Mouse (Mus musculus) layer of hippocampus, adult 9-10 months (tissue): ENCODE results near the gene Cryl1.

Experiments used
- DNase-seq: peaks from one replicate; pipeline ENCODE4 v3.0.0; 2022; ENCODE audit warnings: low spot score

Gene Cryl1

DNA sequence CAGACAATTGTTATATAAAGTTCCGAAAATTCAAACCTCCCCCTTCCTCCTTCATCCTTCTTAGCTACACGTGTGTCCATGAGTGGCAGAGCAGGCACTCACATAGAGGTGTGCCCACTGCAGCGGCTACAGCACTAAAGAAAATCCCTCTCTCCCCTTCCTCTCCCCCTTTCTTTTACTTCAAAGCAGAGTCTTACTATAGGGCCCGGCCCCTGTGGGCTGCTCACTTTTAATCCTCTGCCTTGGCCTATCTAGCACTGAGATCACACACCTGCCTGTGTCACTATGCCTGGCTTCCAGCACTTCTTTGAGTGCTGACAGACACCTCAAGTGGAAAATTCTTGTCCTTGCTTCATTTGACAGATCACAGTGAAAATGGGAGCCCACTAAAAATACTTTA lies 163.6 kb downstream of the Cryl1 start:
- no peak for DNase-seq

DNA sequence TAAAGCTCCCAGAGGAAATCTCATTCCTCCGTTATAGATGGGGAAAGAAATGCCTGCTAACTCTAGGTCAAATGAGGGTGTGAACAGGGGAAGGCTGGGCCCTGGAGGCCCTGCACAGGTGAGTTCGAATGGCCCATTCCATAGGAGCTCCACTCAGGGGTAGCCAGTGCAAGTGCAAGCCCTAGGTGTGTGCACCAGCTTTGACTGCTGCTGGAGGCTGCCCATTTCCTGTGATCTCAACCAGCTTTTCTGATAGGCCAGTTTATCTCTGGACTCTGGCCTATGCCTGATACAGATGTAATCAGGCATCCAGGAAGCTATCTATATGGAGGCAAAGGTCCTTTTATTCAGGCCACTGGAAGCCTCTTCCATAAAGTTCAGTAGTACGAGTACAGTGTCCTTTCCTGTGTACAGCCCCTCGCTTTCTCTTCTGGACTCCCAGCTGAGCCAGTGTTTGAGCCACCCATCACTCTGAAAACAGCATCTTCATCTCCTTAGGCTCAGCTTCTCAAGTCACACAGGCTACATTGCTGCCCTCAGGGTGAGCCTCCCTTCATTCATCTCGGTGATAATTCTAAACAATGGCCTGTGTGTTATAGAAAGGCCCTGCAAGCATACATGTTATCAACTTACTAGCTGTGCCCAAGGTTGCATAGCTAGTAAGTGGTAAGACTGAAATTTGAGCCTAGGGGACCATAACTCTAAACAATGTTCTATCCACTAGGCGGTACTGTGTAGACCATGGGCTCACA lies 167.9 kb downstream of the Cryl1 start:
- no peak for DNase-seq
